Mouse (Mus musculus) embryonic facial prominence, embryonic 10.5 days (tissue): Measurements from ENCODE around the gene Glrx5. TPM values are rescaled to one million over a fixed set of nuclear protein-coding genes. Genes with fewer than 3 reads are reported as not detected.

Source experiments
- DNase-seq: peaks from one replicate; pipeline ENCODE4 v3.0.0-alpha.2; 2017; ENCODE audit warnings: low spot score
- H3K27ac ChIP-seq: fragments of 300-500 bp; sonication (generic); replicated peaks from 2 replicates; pipeline ENCODE4 v1.5.1; 2016; ENCODE audit warnings: mild to moderate bottlenecking
- H3K27me3 ChIP-seq: fragments of 300-500 bp; sonication (generic); replicated peaks from 2 replicates; pipeline ENCODE4 v1.6.1; 2016; ENCODE audit warnings: low read depth, mild to moderate bottlenecking; ENCODE audit not compliant: poor library complexity, severe bottlenecking
- H3K36me3 ChIP-seq: fragments of 300-500 bp; sonication (generic); replicated peaks from 2 replicates; pipeline ENCODE4 v1.6.1; 2016; ENCODE audit warnings: mild to moderate bottlenecking, moderate library complexity
- H3K4me1 ChIP-seq: fragments of 300-500 bp; sonication (generic); 2 replicates; pipeline ENCODE4 v1.6.1; 2016
- H3K4me3 ChIP-seq: fragments of 300-500 bp; sonication (generic); 2 replicates; pipeline ENCODE4 v1.5.1; 2016; ENCODE audit warnings: mild to moderate bottlenecking, moderate library complexity
- H3K9me3 ChIP-seq: fragments of 300-500 bp; sonication (generic); 2 replicates; pipeline ENCODE4 v1.6.1; 2016; ENCODE audit warnings: mild to moderate bottlenecking
- WGBS: fragments of 180-500 bp; shearing (Covaris S2); methylation state at CpG from one replicate; pipeline ENCODE4 v1.1.7; 2016; 5-methylcytosine and 5-hydroxymethylcytosine counted together
- polyA plus RNA-seq: library from polyadenylated mRNA; unstranded; fragments of >200 nt; fragmentation: Nextera tagmentation; extraction: Ambion mirVana; gene quantifications from 2 replicates; pipeline ENCODE4 v1.2.1, GENCODE M21; 2016

Gene Glrx5
- 218 and 234 TPM in 2 replicates for polyA plus RNA-seq

DNA sequence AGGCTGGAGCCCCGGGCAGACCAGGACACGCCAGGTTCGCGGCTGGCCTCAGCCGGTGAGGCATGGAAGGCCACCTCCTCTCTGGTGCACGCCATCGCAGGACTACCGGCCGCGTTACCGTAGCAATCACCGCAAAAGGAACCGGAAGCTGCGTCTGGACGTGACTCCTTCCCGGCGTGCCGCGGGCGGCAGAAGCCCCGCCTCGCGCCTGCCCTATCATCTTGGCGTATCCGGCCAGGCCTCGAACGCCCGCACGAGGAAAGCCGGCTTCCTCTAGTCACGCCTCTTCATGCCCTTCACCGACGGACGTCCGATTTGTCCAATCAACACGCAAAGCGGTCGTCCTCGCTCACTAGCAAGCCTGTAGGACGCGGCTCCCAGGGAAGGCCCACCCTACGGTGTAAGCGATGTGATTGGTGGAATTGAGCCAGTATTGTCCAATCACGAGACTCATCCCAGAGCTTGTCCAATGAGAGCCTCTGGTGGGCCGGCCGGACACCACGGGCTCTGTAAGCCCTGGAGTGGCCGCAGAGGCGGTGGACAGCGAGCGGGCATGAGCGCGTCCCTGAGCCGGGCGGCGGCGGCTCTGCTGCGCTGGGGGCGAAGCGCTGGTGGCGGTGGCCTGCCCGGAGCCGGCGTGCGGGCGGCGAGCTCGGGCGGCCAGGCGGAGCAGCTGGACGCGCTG is at the start of gene Glrx5:
Gene Glrx5, plus strand, starts transcription at position 542 of the 685 bp plus-strand sequence.
- peak; percentile 99 for DNase-seq
- under 1% methylated on average over 72 of the region's 72 CpGs for WGBS
- H3K9me3 ChIP-seq: no peaks in the 10 kb centered on the region
- no peaks in the 10 kb centered on the region for H3K27me3 ChIP-seq
- H3K4me1 ChIP-seq: peaks cover 37% of the 10 kb centered on the region
- H3K4me3 ChIP-seq: peak within 1 kb of the TSS; percentile 86
- H3K27ac ChIP-seq: peak within 1 kb of the TSS; percentile 90
- peaks cover 30% of the 10 kb centered on the region for H3K36me3 ChIP-seq

GRCm38 (mm10) chr12:104983476-104983875 is 49.0 kb upstream of the Glrx5 start:
- H3K36me3 ChIP-seq: no peaks in the 10 kb centered on the region
- H3K4me3 ChIP-seq: no peak overlapping the region
- H3K9me3 ChIP-seq: peaks cover 6% of the 10 kb centered on the region; the same call in 1 of the 2 replicates
- WGBS: 39% methylated on average over 7 of the region's 7 CpGs
- peak; percentile 49 for DNase-seq
- peak overlapping the region; percentile 74 for H3K27ac ChIP-seq
- peaks cover 20% of the 10 kb centered on the region for H3K4me1 ChIP-seq
- H3K27me3 ChIP-seq: no peaks in the 10 kb centered on the region

DNA sequence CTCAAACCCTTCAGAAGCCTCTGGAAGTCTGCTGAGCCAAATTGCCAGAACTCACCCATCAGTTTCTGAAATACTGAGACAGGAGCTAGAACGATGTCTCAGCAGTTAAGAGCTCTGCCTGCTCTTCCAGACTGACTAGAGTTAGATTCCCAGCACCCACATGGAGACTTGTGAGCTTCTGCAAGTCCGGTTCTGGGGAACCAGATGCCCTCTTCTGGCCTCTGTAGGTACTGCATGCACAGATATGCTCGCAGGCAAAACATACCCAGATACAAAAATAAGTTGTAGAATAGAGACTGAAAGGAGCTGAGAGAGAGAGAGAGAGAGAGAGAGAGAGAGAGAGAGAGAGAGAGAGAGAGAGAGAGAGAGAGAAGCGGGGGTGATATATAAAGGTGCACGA is 47.4 kb upstream of the Glrx5 start:
- no peak for DNase-seq
- WGBS: 81% methylated on average over 5 of the region's 5 CpGs

GRCm38 (mm10) chr12:104986001-104986400 is 46.5 kb upstream of the Glrx5 start:
- Histone ChIP-seq H3K27ac (no peak overlapping the region), H3K36me3 (no peaks in the 10 kb centered on the region), H3K4me1 (peaks cover 14% of the 10 kb centered on the region), H3K27me3 (no peaks in the 10 kb centered on the region), H3K9me3 (peaks cover 6% of the 10 kb centered on the region; the same call in 1 of the 2 replicates), H3K4me3 (no peak overlapping the region)
- 84% methylated on average over 2 of the region's 2 CpGs for WGBS
- no peak for DNase-seq

More for the DNA sequence above, 47.4 kb upstream of the Glrx5 start:
- H3K36me3 ChIP-seq: no peaks in the 10 kb centered on the region
- peaks cover 14% of the 10 kb centered on the region for H3K4me1 ChIP-seq
- peaks cover 6% of the 10 kb centered on the region; the same call in 1 of the 2 replicates for H3K9me3 ChIP-seq
- H3K27ac ChIP-seq: no peak overlapping the region
- no peaks in the 10 kb centered on the region for H3K27me3 ChIP-seq
- no peak overlapping the region for H3K4me3 ChIP-seq

GRCm38 (mm10) chr12:104986781-104987180 is 45.7 kb upstream of the Glrx5 start:
- no peak for DNase-seq
- H3K4me3 ChIP-seq: no peak overlapping the region
- no peaks in the 10 kb centered on the region for H3K27me3 ChIP-seq
- peaks cover 14% of the 10 kb centered on the region for H3K4me1 ChIP-seq
- H3K36me3 ChIP-seq: no peaks in the 10 kb centered on the region
- 91% methylated on average over 9 of the region's 9 CpGs for WGBS
- no peak overlapping the region for H3K27ac ChIP-seq
- peaks cover 6% of the 10 kb centered on the region; the same call in 1 of the 2 replicates for H3K9me3 ChIP-seq

- 50% methylated on average over 7 of the region's 7 CpGs for WGBS
- Histone ChIP-seq H3K36me3 (no peaks in the 10 kb centered on the region), H3K27me3 (no peaks in the 10 kb centered on the region), H3K4me1 (peaks cover 13% of the 10 kb centered on the region), H3K9me3 (peaks cover 6% of the 10 kb centered on the region; the same call in 1 of the 2 replicates), H3K27ac (no peak overlapping the region), H3K4me3 (no peak overlapping the region)
- no peak for DNase-seq
Measured at GRCm38 (mm10) chr12:104987936-104988335, 44.6 kb upstream of the Glrx5 start.

DNA sequence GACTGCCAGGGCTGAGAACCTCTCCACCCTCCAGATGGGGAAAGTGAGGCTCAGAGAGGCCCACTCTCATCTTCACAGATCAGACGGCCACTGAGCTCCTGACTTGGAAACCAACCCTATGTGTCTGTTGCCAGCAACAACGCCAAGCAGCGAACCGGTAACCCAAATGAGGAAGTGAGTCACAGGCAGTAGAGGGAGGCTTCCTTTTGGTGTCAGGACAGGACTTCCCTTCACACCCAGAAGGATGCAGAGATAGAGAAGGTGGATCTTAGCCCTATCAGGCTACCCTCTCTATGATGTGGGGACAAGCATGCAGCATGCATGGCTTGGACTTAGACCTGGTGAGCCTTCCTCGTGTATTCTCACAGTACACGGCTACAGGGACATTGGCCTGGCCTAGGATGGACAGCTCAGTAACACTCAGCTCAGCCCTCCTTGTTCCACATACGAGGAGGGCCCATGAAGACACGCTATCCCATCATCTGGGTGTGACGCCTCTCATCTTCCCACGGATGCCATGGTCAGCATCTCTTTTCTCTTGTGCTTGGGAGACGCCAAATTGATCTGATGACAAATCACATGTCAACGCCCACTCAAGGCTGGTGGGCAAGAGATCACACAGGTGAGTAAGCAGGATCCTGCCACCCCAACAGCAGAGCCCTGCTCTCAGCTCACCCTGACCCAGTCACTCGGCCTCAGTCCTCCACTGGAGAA is 41.6 kb upstream of the Glrx5 start:
- H3K9me3 ChIP-seq: no peaks in the 10 kb centered on the region
- peaks cover 5% of the 10 kb centered on the region; the same call in 1 of the 2 replicates for H3K27me3 ChIP-seq
- H3K4me3 ChIP-seq: no peak overlapping the region
- DNase-seq: no peak
- WGBS: 88% methylated on average over 13 of the region's 13 CpGs
- peaks cover 11% of the 10 kb centered on the region; the same call in 1 of the 2 replicates for H3K4me1 ChIP-seq
- no peaks in the 10 kb centered on the region for H3K36me3 ChIP-seq
- H3K27ac ChIP-seq: no peak overlapping the region

DNA sequence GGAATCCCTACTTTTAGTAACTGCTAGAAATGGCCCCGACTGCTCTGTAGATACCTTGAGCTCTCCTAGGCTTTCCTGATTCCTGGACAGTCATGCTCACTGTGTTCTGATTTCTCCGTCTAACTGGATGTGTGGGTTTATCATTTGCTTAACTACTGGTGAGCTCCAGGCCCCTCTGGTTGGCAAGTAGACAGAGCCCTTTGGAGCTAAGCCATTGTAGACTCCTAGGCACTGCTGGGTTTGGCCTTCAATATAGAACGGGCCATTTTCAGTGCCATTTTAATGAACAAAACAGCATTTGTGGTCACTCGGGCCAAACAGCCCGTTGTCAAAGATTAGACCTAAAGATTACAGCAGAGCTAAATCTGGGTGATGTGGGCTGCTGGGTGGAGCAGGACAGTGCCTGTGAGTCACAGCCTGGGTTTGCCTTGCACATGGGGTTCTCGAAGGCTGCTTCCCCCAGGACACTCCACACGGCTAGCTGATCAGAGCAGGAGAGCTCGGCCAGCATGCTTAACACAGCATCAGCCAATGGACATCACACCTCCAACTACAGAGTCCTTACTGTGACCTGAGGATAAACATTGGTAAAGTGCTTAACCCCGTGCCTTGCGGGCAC is 40.3 kb upstream of the Glrx5 start:
- no peak overlapping the region for H3K27ac ChIP-seq
- H3K27me3 ChIP-seq: peaks cover 5% of the 10 kb centered on the region; the same call in 1 of the 2 replicates
- 87% methylated on average over 10 of the region's 10 CpGs for WGBS
- no peak for DNase-seq
- H3K9me3 ChIP-seq: no peaks in the 10 kb centered on the region
- peaks cover 11% of the 10 kb centered on the region; the same call in 1 of the 2 replicates for H3K4me1 ChIP-seq
- no peaks in the 10 kb centered on the region for H3K36me3 ChIP-seq
- no peak overlapping the region for H3K4me3 ChIP-seq

GRCm38 (mm10) chr12:104992838-104993237 is 39.6 kb upstream of the Glrx5 start:
- WGBS: 81% methylated on average over 8 of the region's 8 CpGs
- no peak for DNase-seq
- peaks cover 11% of the 10 kb centered on the region; the same call in 1 of the 2 replicates for H3K4me1 ChIP-seq
- no peaks in the 10 kb centered on the region for H3K9me3 ChIP-seq
- no peaks in the 10 kb centered on the region for H3K36me3 ChIP-seq
- H3K4me3 ChIP-seq: no peak overlapping the region
- H3K27me3 ChIP-seq: peaks cover 5% of the 10 kb centered on the region; the same call in 1 of the 2 replicates
- H3K27ac ChIP-seq: no peak overlapping the region

DNA sequence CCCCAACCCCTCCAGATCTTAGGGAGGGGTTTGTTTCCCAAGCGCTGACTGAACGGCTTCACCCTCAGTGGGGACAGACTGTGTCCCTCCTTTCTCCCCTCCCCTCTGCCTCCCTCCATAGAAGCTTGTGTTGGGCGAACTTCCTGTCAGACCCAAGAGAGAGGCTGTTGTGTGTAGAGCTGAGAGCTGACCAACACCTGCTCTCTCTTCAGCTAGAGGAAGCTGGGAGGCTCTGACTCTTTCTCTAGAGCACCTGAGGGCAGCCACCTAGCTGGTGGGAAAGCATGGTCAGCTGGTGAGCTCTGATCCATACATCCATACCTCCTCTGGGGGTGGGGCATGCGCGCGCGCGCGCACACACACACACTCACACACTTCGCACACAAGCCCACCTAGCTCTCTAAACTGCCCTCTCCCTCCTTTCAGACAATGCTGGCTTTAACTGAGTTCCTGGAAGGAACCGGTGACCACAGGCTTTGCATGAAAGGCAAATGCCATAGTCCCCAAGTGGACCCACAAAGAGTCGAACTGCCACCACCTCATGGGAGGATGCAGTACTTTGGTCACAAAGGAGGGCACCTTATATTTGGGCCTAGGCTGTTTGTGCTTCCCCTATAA is 37.1 kb upstream of the Glrx5 start:
- H3K4me3 ChIP-seq: no peak overlapping the region
- H3K27me3 ChIP-seq: peaks cover 15% of the 10 kb centered on the region; the same call in 1 of the 2 replicates
- peaks cover 12% of the 10 kb centered on the region; the same call in 1 of the 2 replicates for H3K4me1 ChIP-seq
- H3K27ac ChIP-seq: 0 out of 2 replicates have a peak overlapping the region, but pooled peaks have one; percentile 4
- DNase-seq: no peak
- no peaks in the 10 kb centered on the region for H3K36me3 ChIP-seq
- H3K9me3 ChIP-seq: no peaks in the 10 kb centered on the region
- WGBS: 86% methylated on average over 12 of the region's 12 CpGs

DNA sequence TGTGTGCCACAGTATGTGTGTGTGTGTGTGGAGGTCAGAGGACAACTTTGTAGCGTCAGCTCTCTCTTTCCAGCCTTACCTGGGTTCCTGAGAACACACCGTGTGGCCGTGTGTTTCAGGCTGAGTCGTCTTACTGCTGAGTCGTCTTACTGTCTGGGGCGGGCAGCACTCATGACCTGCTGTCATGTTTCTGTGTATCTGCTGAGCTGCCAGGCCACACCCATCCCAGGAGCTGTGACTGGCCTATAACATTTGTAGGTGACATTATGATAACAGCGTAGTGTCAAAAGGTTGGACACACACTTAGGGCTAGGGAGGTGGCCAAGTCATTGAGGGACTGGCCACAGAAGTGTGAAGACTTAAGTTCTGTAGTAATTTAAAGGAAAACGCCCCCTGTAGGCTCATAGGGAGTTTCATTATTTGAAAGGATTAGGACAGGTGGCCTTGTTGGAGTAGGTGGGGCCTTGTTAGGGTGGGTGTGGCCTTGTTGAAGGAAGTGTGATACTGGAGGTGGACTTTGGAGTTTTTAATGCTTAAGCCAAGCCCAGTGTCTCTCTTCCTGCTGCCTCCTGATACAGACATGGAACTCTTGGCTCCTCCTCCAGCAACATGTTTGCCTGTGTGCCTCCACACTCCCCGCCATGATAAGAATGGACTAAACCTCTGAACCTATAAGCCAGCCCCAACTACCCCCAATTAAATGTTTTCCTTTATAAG is 36.3 kb upstream of the Glrx5 start:
- Histone ChIP-seq H3K9me3 (no peaks in the 10 kb centered on the region), H3K4me3 (no peak overlapping the region), H3K27ac (no peak overlapping the region), H3K4me1 (peaks cover 12% of the 10 kb centered on the region; the same call in 1 of the 2 replicates), H3K27me3 (peaks cover 22% of the 10 kb centered on the region), H3K36me3 (no peaks in the 10 kb centered on the region)
- WGBS: 86% methylated on average over 9 of the region's 9 CpGs
- DNase-seq: no peak
